Mouse (Mus musculus) lung, postnatal 36 days (tissue): ENCODE data around the gene Pck2.

Experiments
- DNase-seq: peaks from one replicate; pipeline ENCODE4 v3.0.0; 2022; ENCODE audit warnings: mixed read lengths

Gene Pck2

GRCm38 (mm10) chr14:55536116-55536745 lies 3.8 kb upstream of the Pck2 start:
- DNase-seq = peak; percentile 59

- peak; percentile 85 for DNase-seq
Measured at GRCm38 (mm10) chr14:55540787-55541321, 788 bp downstream of the Pck2 start.

- no peak for DNase-seq
Measured at GRCm38 (mm10) chr14:55542268-55542667, 2.2 kb downstream of the Pck2 start.

- no peak for DNase-seq
Measured at GRCm38 (mm10) chr14:55544334-55544733, 4.3 kb downstream of the Pck2 start.

GRCm38 (mm10) chr14:55550191-55550590 lies 10.1 kb downstream of the Pck2 start:
- DNase-seq = no peak

GRCm38 (mm10) chr14:55551347-55551746 lies 11.3 kb downstream of the Pck2 start:
- DNase-seq = no peak

- no peak for DNase-seq
Measured at GRCm38 (mm10) chr14:55551794-55552193, 11.7 kb downstream of the Pck2 start.

- DNase-seq = no peak
Measured at GRCm38 (mm10) chr14:55554635-55555034, 14.6 kb downstream of the Pck2 start.

- no peak for DNase-seq
Measured at GRCm38 (mm10) chr14:55555788-55556187, 15.7 kb downstream of the Pck2 start.

- peak; percentile 94 for DNase-seq
Measured at GRCm38 (mm10) chr14:55557003-55557402, 16.9 kb downstream of the Pck2 start.

GRCm38 (mm10) chr14:55557587-55557986 lies 17.5 kb downstream of the Pck2 start:
- DNase-seq = no peak

GRCm38 (mm10) chr14:55558740-55559448 lies 18.8 kb downstream of the Pck2 start:
- DNase-seq = no peak

GRCm38 (mm10) chr14:55559799-55560201 lies 19.7 kb downstream of the Pck2 start, which contains the start of gene Dcaf11:
Gene Dcaf11 (plus strand): TSS chr14:55560006.
- peak; percentile 95 for DNase-seq

- peak; percentile 100 for DNase-seq
Measured at GRCm38 (mm10) chr14:55560202-55561073, 20.4 kb downstream of the Pck2 start, which contains the start of gene A730061H03Rik. Gene A730061H03Rik (minus strand): TSS chr14:55560406.

GRCm38 (mm10) chr14:55561860-55562259 lies 21.8 kb downstream of the Pck2 start:
- no peak for DNase-seq

- DNase-seq = no peak
Measured at GRCm38 (mm10) chr14:55563249-55563648, 23.2 kb downstream of the Pck2 start.

- DNase-seq = no peak
Measured at GRCm38 (mm10) chr14:55565748-55566147, 25.7 kb downstream of the Pck2 start.

- no peak for DNase-seq
Measured at GRCm38 (mm10) chr14:55567496-55567895, 27.4 kb downstream of the Pck2 start.

- no peak for DNase-seq
Measured at GRCm38 (mm10) chr14:55570588-55570987, 30.5 kb downstream of the Pck2 start.

GRCm38 (mm10) chr14:55571760-55572159 lies 31.7 kb downstream of the Pck2 start:
- DNase-seq = no peak

- DNase-seq = no peak
Measured at GRCm38 (mm10) chr14:55575302-55575701, 35.2 kb downstream of the Pck2 start, which contains the start of gene Fitm1. Gene Fitm1 (plus strand): TSS chr14:55575617.

GRCm38 (mm10) chr14:55575711-55576110 lies 35.6 kb downstream of the Pck2 start:
- no peak for DNase-seq

- peak; percentile 68 for DNase-seq
Measured at GRCm38 (mm10) chr14:55576376-55576775, 36.3 kb downstream of the Pck2 start.
